Mouse (Mus musculus) inflammation-experienced regulatory T-cells, adult 6 months (primary cell): Measurements from ENCODE around the gene Phf12. TPM values are rescaled to one million over a fixed set of nuclear protein-coding genes. Genes with fewer than 3 reads are reported as not detected.

ENCODE experiments used
- ATAC-seq: one replicate; pipeline ENCODE4 v1.8.0; 2017
- polyA plus RNA-seq, 3 experiments: library from polyadenylated mRNA; unstranded; fragments of 100-300 nt; shearing (Covaris generic); gene quantifications; one replicate each; pipeline ENCODE4 v1.2.1; 2017

The Phf12 gene
- polyA plus RNA-seq, 3 experiments from 2014 or later = 21.4 to 37.6 (median 35.3) TPM

GRCm38 (mm10) chr11:78074666-78075065, 92.1 kb downstream of the Phf12 start:
- ATAC-seq = no peak

Other genes starting within 250 kb of the Phf12 start
- 10 to 100 TPM; 23.8 to 27.3 (median 25.1) TPM for gene Myo18a, start 219.5 kb upstream of the Phf12 start, polyA plus RNA-seq
- gene Gm10277, start 195.0 kb upstream of the Phf12 start, polyA plus RNA-seq = under 1 TPM in 2 of 3 experiments, not detected in 1; 0.15 to 0.58 TPM
- gene Pipox, start 88.7 kb upstream of the Phf12 start, polyA plus RNA-seq = 1 to 10 TPM in 1 of 3 experiments, under 1 TPM in 2; 0.43 to 2.7 (median 0.56) TPM
- under 1 TPM in 1 of 3 experiments, not detected in 2; 0.24 TPM for gene Sez6, start 52.0 kb upstream of the Phf12 start, polyA plus RNA-seq
- gene Dhrs13, start 49.5 kb downstream of the Phf12 start, polyA plus RNA-seq = 1 to 10 TPM in 2 of 3 experiments, under 1 TPM in 1; 0.94 to 1.8 (median 1.7) TPM
- gene Flot2, start 55.2 kb downstream of the Phf12 start, polyA plus RNA-seq = 10 to 100 TPM; 21.3 to 36.0 (median 24.7) TPM
- 10 to 100 TPM; 29.4 to 45.2 (median 41.1) TPM for gene Eral1, start 97.6 kb downstream of the Phf12 start, polyA plus RNA-seq
- 10 to 100 TPM; 10.9 to 20.0 (median 12.1) TPM for gene Fam222b, start 111.9 kb downstream of the Phf12 start, polyA plus RNA-seq
- gene Traf4, start 182.8 kb downstream of the Phf12 start, polyA plus RNA-seq = 1 to 10 TPM; 3.5 to 6.8 (median 3.6) TPM
- 10 to 100 TPM in 2 of 3 experiments, 1 to 10 TPM in 1; 9.1 to 13.2 (median 11.3) TPM for gene Nek8, start 193.9 kb downstream of the Phf12 start, polyA plus RNA-seq
- gene Tlcd1, start 194.0 kb downstream of the Phf12 start, polyA plus RNA-seq = 1 to 10 TPM; 2.7 to 3.6 (median 3.2) TPM
- gene Rpl23a, start 200.8 kb downstream of the Phf12 start, polyA plus RNA-seq = 1,000 to 10,000 TPM; 2,768 to 4,435 (median 3,801) TPM
- 1 to 10 TPM in 1 of 3 experiments, not detected in 2; 1.4 TPM for gene Rab34, start 205.7 kb downstream of the Phf12 start, polyA plus RNA-seq
- 1 to 10 TPM; 1.9 to 5.4 (median 3.5) TPM for gene Proca1, start 210.6 kb downstream of the Phf12 start, polyA plus RNA-seq